Mouse (Mus musculus): ENCODE results near the gene Phgdh.

Phgdh gene

DNA sequence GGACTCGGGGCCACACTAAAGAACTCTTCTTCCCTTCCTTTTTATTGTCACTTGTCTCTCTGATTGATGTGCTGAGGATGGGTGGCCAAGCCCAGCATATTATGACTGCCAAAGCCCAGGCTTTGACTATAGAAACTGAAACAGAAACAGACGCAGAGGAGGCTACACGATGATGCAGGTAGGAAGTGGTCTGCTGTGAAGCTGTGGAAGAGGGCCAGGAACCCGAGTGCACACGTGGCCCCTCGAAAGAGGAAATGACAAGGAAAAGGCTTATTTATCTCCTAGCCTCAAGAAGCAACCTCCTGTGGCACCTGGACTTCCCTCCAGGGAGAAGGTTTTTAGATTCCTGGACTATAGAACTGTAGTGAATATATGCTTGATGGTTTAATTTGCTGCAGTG is 8.3 kb upstream of the Phgdh start:
- DNase-seq (ENCODE audit: low read depth, low spot score) = no peak

DNA sequence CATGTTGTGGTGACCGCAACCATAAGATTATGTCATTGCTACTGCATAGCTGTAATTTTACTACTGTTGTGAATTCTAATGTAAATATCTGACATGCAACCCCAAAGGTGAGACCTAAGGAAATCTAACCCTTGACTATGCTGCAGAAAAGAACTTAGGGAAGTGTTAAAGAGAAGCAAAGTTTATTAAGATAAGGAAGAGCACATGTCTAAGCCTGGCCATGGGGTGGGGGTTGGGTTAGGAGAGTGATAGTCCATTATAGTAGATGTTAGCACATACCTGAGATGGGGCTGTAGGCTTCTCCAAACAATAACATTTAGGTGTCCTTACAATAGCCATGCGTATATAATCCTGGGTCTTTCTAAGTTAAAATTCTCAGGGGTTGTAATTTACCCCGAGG is 3.4 kb upstream of the Phgdh start:
- DNase-seq (ENCODE audit: low read depth, low spot score) = no peak

DNA sequence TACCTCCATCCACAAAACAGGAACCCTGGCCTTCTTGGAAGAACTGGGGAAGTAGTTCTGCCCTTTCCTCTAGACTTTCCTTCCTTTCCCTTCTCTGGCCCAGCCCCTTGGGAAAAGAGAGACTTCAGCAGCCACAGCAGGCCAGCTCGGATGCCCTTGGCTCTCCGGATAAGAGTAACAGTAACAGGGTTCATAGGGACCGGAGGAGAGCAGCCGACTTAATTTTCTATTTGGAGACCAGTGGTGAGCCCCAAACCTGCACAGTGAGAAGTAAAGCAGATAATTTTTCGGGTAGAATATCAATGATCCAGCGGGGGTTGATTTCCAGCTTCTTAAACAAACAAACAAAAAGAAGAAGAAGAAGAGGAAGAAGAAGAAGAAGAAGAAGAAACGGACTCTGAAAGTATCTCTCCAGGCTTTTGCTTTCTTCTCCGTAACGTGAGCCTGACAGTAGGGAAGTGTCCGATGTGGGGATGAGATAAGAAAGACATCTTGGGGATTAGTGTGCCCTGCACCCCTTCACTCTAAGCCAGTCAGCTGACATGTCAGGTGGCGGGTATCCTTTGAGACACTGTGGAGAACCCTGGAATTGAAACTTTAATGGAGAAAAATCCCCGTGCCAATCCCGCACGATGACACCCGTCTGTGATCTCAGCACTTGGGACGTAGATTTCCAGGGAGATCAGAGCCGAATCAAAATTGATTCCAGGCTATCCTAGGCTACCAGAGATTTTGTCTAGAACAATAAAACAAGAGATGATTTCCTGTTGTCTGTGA is 1.2 kb upstream of the Phgdh start:
- no peak for DNase-seq (ENCODE audit: low read depth, low spot score)

- no peak for DNase-seq (ENCODE audit: low read depth, low spot score)
Observed at GRCm38 (mm10) chr3:98339097-98339705, 589 bp downstream of the Phgdh start.

DNA sequence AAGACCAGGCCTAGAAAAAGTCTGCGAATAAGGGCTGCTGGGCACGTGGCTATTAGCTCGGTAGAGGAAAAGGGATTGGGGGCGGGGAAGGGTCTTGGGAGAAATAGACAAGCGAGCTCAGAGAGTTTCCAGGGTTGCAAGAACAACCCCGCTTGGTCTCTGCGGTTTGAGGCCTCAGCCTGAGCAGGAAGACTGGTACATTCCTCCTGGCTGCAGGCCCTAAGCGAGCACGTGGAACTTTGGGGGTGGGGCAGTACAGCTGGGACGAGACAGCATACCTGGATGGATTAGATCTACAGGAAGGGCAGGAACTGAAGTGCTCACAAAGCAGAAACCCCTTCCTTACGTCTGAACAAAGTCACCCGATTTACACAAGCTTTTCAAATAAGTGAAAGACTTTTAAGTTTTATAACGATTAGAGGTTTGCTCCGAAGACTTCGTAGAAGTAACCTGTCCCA is 1.2 kb downstream of the Phgdh start:
- no peak for DNase-seq (ENCODE audit: low read depth, low spot score)

- no peak for DNase-seq (ENCODE audit: low read depth, low spot score)
Observed at GRCm38 (mm10) chr3:98336661-98337654, 2.8 kb downstream of the Phgdh start.

DNA sequence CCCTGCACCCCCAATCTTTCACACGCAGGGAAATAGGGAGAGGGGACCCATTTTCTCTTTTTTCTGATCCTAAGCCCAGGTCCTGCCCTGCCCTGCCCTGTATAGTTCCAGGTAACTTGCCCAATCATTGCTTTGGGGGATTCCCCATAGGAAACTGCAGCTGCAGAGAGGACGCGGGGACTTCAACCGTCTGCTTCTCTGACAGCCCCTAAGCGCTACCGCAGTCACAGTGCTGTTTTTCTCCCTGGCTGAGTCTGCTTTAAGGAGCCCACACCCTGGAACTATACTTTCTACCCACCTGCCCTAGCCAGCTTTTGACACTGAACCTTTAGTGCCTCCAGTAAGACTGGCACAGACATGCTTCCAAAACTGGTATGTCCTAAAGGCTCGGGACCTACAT is 3.9 kb downstream of the Phgdh start:
- DNase-seq (ENCODE audit: low read depth, low spot score) = no peak

GRCm38 (mm10) chr3:98335331-98335730 is 4.5 kb downstream of the Phgdh start:
- no peak for DNase-seq (ENCODE audit: low read depth, low spot score)

GRCm38 (mm10) chr3:98334010-98334409 is 5.8 kb downstream of the Phgdh start:
- no peak for DNase-seq (ENCODE audit: low read depth, low spot score)

DNA sequence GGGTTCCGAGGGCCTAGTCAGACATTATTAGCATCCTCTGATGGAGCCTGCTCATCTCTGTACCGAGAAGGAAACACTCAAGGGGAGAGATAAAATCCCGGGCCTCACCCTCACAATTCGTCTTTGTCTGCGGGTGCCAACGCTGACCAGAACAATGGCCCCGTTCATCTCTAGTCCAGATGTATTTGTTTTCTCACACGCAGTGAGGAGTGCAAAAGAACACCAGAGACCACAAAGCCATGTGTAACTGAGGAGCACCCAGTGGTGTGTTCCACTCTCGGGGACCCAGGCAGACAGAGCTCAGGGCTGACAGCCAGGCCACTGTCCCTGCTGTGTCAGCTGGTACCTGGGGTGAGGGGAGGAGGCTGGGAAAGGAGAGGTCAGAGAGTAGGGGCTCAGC is 15.6 kb downstream of the Phgdh start:
- no peak for DNase-seq (ENCODE audit: low read depth, low spot score)

- no peak for DNase-seq (ENCODE audit: low read depth, low spot score)
Observed at GRCm38 (mm10) chr3:98322209-98322608, 17.6 kb downstream of the Phgdh start.

- DNase-seq (ENCODE audit: low read depth, low spot score) = no peak
Observed at GRCm38 (mm10) chr3:98319190-98319589, 20.6 kb downstream of the Phgdh start.

DNA sequence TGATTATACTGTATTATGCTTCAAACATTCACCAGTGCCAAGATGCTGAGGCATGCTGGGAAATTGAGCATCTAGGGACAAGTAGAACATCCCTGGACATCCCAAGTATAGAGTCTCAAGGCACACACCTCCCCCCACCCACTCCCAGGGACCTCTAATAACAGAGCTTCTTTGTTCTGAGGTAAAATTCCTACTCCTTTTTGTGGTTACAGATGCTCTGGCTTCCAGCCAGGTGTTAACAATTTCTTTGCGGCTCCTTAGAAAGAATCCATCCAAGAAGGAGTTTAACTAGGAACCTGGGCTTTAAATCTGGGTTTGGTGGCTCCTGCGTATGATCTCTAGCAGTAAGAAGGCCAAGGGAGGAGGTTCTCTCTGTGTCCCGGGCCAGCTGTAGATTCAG is 22.6 kb downstream of the Phgdh start:
- DNase-seq (ENCODE audit: low read depth, low spot score) = no peak

- no peak for DNase-seq (ENCODE audit: low read depth, low spot score)
Observed at GRCm38 (mm10) chr3:98315181-98315580, 24.6 kb downstream of the Phgdh start.

DNA sequence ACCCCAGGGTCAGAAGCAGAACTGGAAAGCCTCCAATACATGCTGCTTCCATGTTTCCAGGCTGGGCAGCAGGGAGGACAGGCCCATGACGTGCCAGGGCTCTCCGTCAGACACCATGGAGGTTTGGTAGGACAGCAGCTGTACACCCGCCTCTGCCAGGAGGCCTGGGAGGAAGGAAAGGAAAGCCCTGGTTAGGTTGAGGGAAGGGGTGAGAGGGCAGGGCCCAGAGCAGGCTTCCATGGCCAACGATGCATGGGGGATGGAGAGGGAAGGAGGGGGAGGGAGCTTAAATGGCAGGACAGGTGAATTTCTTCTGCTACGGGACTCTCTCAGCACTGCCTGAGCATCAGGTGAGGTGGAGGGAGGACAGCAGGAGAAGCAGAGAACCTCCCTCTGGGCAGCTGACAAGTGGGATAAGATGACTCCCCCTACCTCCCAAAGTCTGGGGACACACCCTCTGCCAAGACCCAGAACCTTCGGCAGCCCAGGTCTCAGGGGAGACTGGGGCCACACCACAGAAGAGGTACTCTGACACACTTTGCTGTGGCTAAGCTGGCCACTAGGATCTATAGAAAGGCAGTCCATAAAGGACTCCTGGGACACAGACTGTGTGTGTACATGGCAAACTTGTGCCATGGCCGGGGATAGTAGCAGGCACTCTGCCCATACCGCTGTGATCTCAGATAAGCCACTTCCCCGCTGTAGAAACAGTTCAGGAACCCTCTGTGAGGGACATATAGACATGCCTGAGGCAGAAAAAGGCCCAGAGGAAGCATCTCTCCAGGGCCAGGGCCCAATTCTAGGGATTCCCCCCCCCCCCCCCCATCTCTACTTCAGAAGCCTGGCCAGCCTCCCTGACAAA is 26.3 kb downstream of the Phgdh start:
- DNase-seq (ENCODE audit: low read depth, low spot score) = no peak

DNA sequence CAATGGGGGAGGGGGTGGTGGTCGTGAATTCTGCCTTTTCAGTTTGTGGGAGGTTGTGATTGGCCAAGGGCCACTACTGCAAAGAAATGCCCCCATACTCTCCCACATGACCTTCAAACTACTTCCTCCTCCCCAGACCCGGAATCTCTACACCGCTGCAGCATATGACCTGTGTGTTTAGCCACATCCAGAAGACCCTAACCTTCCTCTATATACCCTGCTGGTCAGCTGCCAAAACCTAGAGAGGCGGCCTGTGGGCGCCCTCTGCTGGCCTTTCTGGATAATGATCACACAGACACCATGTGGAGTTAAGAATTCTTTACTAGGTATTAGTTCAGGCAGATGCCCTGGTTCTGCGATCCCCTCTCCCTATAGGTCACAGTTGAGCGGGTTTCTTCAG is 26.9 kb downstream of the Phgdh start:
- DNase-seq (ENCODE audit: low read depth, low spot score) = peak; percentile 54

- DNase-seq (ENCODE audit: low read depth, low spot score) = no peak
Observed at GRCm38 (mm10) chr3:98310456-98310855, 29.3 kb downstream of the Phgdh start.

DNA sequence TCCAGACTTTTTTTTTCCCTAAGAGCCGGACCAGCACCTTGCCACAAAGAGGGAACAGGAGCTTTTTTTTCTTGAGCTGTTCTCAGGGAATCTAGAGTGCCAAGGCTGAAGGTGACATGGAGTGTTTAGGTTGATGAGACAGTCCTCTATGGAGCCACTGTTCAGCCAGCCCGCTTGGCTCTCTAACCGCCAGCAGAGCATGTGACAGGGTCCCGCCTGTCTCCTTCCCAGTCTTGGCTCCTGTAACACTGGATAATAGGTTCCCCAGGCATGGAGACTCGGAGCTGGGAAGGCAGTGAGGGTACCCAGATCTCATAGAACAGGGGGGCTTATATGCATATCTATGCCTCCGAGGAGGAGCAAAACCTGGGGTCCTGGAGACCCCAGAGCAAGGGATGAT is 31.2 kb downstream of the Phgdh start:
- no peak for DNase-seq (ENCODE audit: low read depth, low spot score)

DNA sequence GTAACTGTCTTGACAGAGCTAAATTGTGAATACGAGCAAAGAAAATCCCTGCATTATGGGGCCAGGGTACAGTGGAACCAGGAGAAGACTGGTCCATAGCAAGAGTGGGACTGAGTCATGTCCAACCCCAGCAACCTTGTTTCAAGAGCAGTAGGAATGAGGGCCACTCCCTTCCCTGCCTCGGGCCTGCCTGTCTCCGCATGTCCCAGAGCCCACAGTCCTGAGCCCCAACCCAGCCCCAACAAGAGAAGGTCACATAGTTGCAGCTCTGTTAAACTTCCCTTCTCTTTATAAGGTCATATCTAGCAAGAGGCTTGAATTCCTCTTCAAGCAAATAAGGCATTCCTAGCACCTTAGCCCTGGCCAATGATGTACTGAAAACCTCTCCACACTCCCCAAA is 38.0 kb downstream of the Phgdh start:
- no peak for DNase-seq (ENCODE audit: low read depth, low spot score)

GRCm38 (mm10) chr3:98300266-98300665 is 39.5 kb downstream of the Phgdh start:
- DNase-seq (ENCODE audit: low read depth, low spot score) = no peak

DNA sequence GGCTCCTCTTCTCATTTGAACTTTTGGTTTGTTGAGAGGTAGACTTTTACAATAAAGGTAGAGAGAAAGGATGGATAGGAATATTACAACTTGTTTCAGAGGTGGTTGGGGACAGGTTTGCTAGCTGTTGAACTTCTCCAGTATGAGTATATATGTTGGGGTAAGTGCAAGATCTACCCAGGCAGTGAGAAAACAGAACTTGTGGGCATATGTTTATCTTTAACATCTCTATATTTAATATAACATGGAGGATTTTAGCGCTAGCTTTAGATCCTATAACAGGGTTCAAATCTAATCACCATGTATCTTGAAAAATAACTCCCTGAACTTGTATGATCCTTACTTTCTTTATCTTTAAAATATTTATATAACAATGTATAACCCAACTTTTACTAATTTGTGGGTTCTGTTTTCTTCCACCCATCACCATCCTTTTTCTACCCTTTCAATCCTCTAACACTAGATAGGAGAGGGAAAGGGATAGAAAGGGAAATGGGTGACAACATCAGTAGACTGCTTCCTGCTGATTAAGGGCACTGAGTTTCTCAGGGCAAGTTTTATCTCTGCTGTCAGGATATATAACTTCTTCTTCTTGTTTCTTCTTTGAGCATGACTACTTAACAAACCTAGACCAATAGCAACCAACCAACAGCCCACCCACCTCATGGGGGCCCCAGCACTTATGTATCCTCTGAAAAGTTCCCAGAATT is 40.2 kb downstream of the Phgdh start:
- DNase-seq (ENCODE audit: low read depth, low spot score) = no peak
